Comparison of ENCODE assay signal across 7 mouse cellular contexts in genomic region chr8:113848653-113849135, GRCm38 (mm10). TPM values are rescaled to one million over a fixed set of nuclear protein-coding genes. Genes with fewer than 3 reads are reported as not detected.
DNase-seq lines count a peak whose midpoint lies in the region; ATAC-seq and TF ChIP-seq lines count a peak whose summit lies in the region.

Adamts18 (minus strand) TSS chr8:113848738.

- no peaks in the 10 kb centered on the region for H3K36me3 ChIP-seq in lung, postnatal 0 days (ENCODE audit: insufficient read depth, low read length)
- no peaks in the 10 kb centered on the region for H3K36me3 ChIP-seq in limb, embryonic 10.5 days

- TF ChIP-seq CTCF in lung, postnatal 0 days (IDR thresholded peaks at IDR 0.05), result no peak

- DNase-seq in lung, postnatal 0 days (ENCODE audit: low spot score), result peak; percentile 24
- no peak for DNase-seq in lung, adult 18-20 months
- peak; percentile 85 to 86 for DNase-seq in cerebellum, postnatal 25 days
- DNase-seq in frontal cortex, postnatal 10 days (ENCODE audit: low spot score in 2 of 2), result peak; percentile 18 to 27
- peak; percentile 71 for DNase-seq in limb, embryonic 10.5 days (ENCODE audit: low spot score)
- DNase-seq in right cerebral cortex, adult 18-20 months, result peak; percentile 41
- no peak for DNase-seq in thymus, postnatal 25 days

- ATAC-seq in lung, postnatal 0 days, result peak; percentile 62

- WGBS in lung, postnatal 0 days, result under 1% methylated on average over 29 of the region's 32 CpGs
- under 1% methylated on average over 32 of the region's 32 CpGs for WGBS in limb, embryonic 10.5 days

- no peak for TF ChIP-seq EP300 in lung, postnatal 0 days (IDR thresholded peaks at IDR 0.05)

- peaks cover 8% of the 10 kb centered on the region; the same call in 1 of the 2 replicates for H3K27me3 ChIP-seq in lung, postnatal 0 days (replicated peaks; ENCODE audit: insufficient read depth, low read length)
- peaks cover 65% of the 10 kb centered on the region for H3K27me3 ChIP-seq in limb, embryonic 10.5 days (ENCODE audit: low read depth, poor library complexity, severe bottlenecking)

- H3K9me3 ChIP-seq in lung, postnatal 0 days (ENCODE audit: low read length), result no peaks in the 10 kb centered on the region
- H3K9me3 ChIP-seq in limb, embryonic 10.5 days (replicated peaks), result no peaks in the 10 kb centered on the region

- H3K4me3 ChIP-seq in lung, postnatal 0 days (ENCODE audit: low read depth, low read length), result peak within 1 kb of the TSS; percentile 39
- H3K4me3 ChIP-seq in limb, embryonic 10.5 days, result peak within 1 kb of the TSS; percentile 62

- H3K4me2 ChIP-seq in lung, postnatal 0 days (replicated peaks; ENCODE audit: low read depth, low read length), result peak within 1 kb of the TSS; percentile 76

- no peak within 1 kb of the TSS for H3K9ac ChIP-seq in lung, postnatal 0 days (replicated peaks; ENCODE audit: low read depth)

- H3K4me1 ChIP-seq in lung, postnatal 0 days (ENCODE audit: insufficient read depth, low read depth, low read length), result no peaks in the 10 kb centered on the region; the same call in 1 of the 2 replicates
- H3K4me1 ChIP-seq in limb, embryonic 10.5 days, result peaks cover 37% of the 10 kb centered on the region

- H3K27ac ChIP-seq in lung, postnatal 0 days (ENCODE audit: low read length), result no peak within 1 kb of the TSS
- peak within 1 kb of the TSS; percentile 66 for H3K27ac ChIP-seq in limb, embryonic 10.5 days

RNA-seq across cellular contexts. Expression of gene Adamts18, which starts in this region (rescaled TPM):
- 0.20 and 0.23 TPM in 2 replicates for polyA plus RNA-seq in lung, postnatal 0 days (2015; fragmentation: Nextera tagmentation; extraction: Ambion mirVana)
- polyA plus RNA-seq in limb, embryonic 10.5 days (2016; fragmentation: Nextera tagmentation; extraction: Ambion mirVana), result 5.1 and 5.7 TPM in 2 replicates

Comparison
In these comparisons a context has a peak if more than half of its experiments do, and no peak if none do; other contexts are left out.
1. Peak in DNase-seq, ATAC-seq, H3K4me3 ChIP-seq and H3K4me2 ChIP-seq in lung, postnatal 0 days; RNA of the gene not detected or under 1 TPM.
2. DNase-seq: peak in cerebellum, postnatal 25 days (2 of 2), frontal cortex, postnatal 10 days (2 of 2), limb, embryonic 10.5 days (single experiment) and right cerebral cortex, adult 18-20 months (single experiment); none in lung, adult 18-20 months (0 of 2) and thymus, postnatal 25 days (single experiment).